Mouse (Mus musculus) brain, embryonic 14.5 days (tissue): Measurements from ENCODE around the gene Mlxipl. TPM values are rescaled to one million over a fixed set of nuclear protein-coding genes. Genes with fewer than 3 reads are reported as not detected.
A peak's percentile ranks its signal among the peaks of the same experiment; 100 is the strongest.
"Not testable (repeated sequence)": the region's sequence is repeated elsewhere in the genome, so short reads cannot be mapped to it uniquely, and the experiment has no call there.

Source experiments
- DNase-seq: peaks from one replicate; pipeline ENCODE4 v3.0.0-alpha.2; 2011; ENCODE audit warnings: low read depth
- CTCF ChIP-seq: fragments of 200-500 bp; IDR thresholded peaks from 2 replicates; pipeline ENCODE4 v1.5.1; 2012; ENCODE audit warnings: inconsistent platforms, mild to moderate bottlenecking, moderate library complexity, borderline replicate concordance; ENCODE audit not compliant: insufficient read depth, insufficient read length; ENCODE audit errors: extremely low read depth
- POLR2A ChIP-seq: fragments of 200-500 bp; IDR thresholded peaks from 2 replicates; pipeline ENCODE4 v1.6.1; 2012; ENCODE audit warnings: mild to moderate bottlenecking, inconsistent platforms, borderline replicate concordance; ENCODE audit not compliant: poor library complexity, insufficient read depth, insufficient read length, severe bottlenecking; ENCODE audit errors: extremely low read depth
- polyA plus RNA-seq: library from polyadenylated mRNA; depleted of rRNA; stranded (reverse); fragments of >200 nt; gene quantifications from 2 replicates; pipeline ENCODE4 v1.2.3, GENCODE M21; 2012; rRNA removed

Gene Mlxipl
- polyA plus RNA-seq: 1.8 and 1.9 TPM in 2 replicates

DNA sequence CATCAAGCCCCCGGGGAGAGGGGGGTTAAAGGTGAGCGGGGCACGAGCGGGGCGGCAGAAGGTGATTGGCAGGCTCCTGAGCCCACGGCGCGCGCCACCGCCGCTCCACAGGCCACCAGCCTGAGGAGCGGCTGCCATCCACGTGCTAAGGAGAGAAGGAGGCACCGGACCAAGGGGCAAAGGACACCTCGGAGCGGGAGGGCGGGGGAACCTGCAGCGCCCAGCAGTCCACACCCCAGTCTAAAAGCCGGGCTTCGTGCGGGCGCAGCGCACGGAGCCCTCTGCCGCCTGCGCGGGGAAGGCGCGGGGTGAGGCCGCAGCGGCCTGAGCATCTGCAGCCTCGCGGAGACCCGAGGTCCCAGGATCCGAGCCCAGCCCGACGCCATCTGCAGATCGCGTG is at the start of gene Mlxipl:
Gene Mlxipl (plus strand): TSS at position 238 of the 400 bp plus-strand sequence.
- TF ChIP-seq CTCF (no peak), POLR2A (no peak)
- DNase-seq: no peak

DNA sequence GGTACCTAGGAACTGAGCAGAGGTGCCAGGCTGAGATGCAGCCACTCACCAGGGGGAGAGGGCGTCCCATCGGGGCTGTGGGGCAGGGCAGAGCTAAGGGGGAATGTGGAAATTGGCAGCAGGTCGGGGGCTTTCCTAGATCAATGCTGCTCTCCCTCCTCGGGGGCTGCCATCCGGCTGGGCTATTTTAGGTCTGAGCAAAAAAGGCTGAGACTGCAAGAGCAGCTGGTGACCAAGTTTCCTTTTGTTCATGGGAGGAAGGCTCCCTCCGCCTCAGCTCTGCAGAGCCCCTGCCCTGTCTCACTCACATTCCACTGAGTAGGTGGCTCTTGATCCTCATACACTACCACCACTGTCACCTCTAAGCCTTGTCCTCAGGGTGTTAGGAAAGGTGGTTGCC is 49.6 kb upstream of the Mlxipl start:
- DNase-seq: no peak

DNA sequence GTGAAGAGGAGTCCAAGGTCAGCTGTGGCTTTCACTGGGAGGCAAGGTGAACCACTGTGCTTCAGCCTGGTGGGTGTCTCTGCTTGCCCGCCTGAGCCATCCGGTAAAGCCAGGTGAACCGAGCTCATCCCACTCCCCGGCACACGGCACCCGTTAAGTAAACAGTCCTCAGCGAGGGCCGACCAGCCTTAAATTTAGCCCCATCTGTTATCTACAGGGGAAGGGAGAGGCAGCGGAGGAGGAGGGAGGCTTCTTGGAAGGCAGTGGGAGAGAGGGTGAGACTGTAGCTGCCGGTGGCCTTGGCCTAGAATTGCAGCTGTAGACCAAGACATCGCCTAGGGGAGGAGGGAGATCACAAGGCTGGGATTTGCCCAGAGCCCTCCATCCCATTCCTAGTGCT is 48.9 kb upstream of the Mlxipl start:
- no peak for DNase-seq
- TF ChIP-seq CTCF: no peak

More for the DNA sequence above, 49.6 kb upstream of the Mlxipl start:
- TF ChIP-seq POLR2A (no peak), CTCF (no peak)

- TF ChIP-seq POLR2A (no peak), CTCF (no peak)
- DNase-seq: peak; percentile 3
These were observed 47.4 kb upstream of the Mlxipl start for GRCm38 (mm10) chr5:135042105-135042788.

GRCm38 (mm10) chr5:135044575-135044974 is 45.1 kb upstream of the Mlxipl start:
- TF ChIP-seq CTCF (no peak), POLR2A (no peak)
- DNase-seq: no peak

GRCm38 (mm10) chr5:135048539-135048938 is 41.2 kb upstream of the Mlxipl start:
- no peak for TF ChIP-seq CTCF
- TF ChIP-seq POLR2A: no peak
- no peak for DNase-seq

- not testable (repeated sequence) for DNase-seq
These were observed 40.4 kb upstream of the Mlxipl start for GRCm38 (mm10) chr5:135049268-135049667.

GRCm38 (mm10) chr5:135053356-135053755 is 36.3 kb upstream of the Mlxipl start:
- no peak for TF ChIP-seq POLR2A
- no peak for TF ChIP-seq CTCF
- no peak for DNase-seq

DNA sequence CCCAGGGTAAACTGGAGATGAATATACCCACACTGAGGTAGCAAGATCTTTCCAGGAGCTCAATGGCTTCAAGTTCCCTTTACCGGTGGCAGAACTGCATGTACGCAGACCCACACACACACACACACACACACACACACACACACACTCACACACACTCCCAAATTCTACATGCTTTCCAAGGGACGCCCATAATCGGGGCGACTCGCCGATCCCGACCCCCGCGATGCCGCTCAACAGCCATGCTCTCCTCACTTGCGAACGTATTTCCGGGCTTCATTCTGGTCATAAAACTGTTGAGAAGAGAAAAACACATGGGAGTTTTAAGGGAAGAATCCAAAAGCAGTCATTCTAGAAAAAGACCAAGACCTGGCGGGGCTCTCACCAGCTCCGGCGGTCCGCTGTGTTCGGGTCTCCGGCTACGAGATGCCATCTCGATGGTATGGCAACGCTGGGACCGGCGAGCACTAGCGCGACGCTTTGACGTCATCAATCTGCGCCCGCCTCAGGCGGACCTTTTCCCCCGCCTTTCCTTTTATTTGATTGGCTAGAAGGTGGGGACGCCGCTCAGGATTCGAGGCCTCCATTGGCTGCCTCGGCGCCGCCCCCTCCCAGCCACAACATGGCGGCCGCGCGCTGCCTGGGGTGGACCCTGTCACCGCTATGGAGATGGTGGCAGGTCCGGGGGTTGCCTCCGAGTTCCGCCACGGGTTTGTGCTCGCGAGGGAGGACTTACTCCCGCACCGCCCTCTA is 25.9 kb upstream of the Mlxipl start, which contains the start of gene Dnajc30:
Gene Dnajc30 (plus strand): TSS at position 574 of the 753 bp plus-strand sequence.
- TF ChIP-seq CTCF (no peak), POLR2A (peak; percentile 84; the same call in 1 of the 2 replicates)

GRCm38 (mm10) chr5:135064382-135064766 is 25.3 kb upstream of the Mlxipl start:
- TF ChIP-seq CTCF: no peak
- TF ChIP-seq POLR2A: no peak
- no peak for DNase-seq

More for the DNA sequence above, 25.9 kb upstream of the Mlxipl start, which contains the start of gene Dnajc30:
- peak; percentile 99 for DNase-seq

DNA sequence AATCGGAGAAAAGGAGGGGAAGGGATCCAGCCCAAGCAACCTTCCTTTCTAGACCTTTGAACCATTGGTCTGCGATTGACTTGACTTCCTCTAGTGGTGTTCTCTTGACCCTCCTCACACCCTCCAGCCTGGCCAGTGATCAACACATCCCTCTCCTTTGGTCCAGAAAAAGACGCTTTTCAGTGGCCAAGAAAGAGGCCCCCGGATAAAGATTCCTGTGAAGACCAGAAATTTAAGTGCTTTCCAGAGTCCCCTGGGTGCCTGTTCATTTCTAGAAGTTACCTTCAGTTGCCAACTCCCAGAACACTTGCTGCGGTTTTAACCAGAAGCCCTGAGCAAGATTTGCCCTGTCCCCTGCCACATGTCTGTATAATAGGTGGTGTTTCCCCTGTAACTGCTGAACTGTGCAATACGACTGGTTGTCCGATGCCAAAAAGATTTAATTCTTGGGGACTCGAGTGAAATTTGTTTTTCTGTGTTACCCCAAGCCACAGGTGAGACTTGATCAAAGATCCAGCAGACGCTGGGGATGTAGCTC is 24.7 kb upstream of the Mlxipl start, which contains the start of gene Bud23:
Gene Bud23 (minus strand): TSS at position 51 of the 538 bp plus-strand sequence.
- not testable (repeated sequence) for DNase-seq

DNA sequence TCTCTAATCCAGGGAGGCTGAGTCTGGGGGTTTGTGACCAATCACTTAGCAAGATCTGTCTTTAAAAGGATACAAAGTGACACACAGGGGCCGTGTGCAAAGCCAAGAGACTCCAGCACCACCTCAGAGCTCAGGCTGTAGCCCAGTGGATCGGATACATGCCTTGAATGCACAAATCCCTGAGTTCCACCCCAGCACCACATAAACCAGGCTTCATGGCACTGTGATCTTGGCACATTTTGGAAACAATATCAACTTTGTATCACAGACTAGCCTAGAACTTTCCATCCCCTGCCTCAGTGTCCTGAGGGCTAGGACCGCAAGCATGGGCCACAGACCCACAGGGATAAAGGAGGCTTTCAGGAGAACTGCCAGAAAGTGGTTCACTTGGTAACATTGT is 23.7 kb upstream of the Mlxipl start:
- no peak for DNase-seq
- TF ChIP-seq POLR2A (no peak), CTCF (no peak)
